15 mouse cellular contexts compared by ENCODE assay signal in genomic region chr11:93828619-93829326, GRCm38 (mm10). TPM values are rescaled to one million over a fixed set of nuclear protein-coding genes. Genes with fewer than 3 reads are reported as not detected.
DNase-seq lines count a peak whose midpoint lies in the region; ATAC-seq and TF ChIP-seq lines count a peak whose summit lies in the region.
"Had no signal": no experiment of that assay in that cellular context is flagged by ENCODE, and none has a peak within 500 bp of the region (broad histone marks: within the 10 kb centered on the region; RNA-seq: fewer than 3 reads in every experiment).

No protein-coding gene starts in this region.

- no peak overlapping the region for H3K4me3 ChIP-seq in hindbrain, embryonic 14.5 days (replicated peaks; ENCODE audit: low read length)
- no peak overlapping the region for H3K4me3 ChIP-seq in midbrain, postnatal 0 days (ENCODE audit: low read depth, low read length)
- H3K4me3 ChIP-seq: gastrocnemius, adult 2 months; heart, adult 2 months; lung, embryonic 15.5 days; myocyte had no signal

- peak; percentile 20 for DNase-seq in Muller cell, postnatal 12 days (ENCODE audit: inconsistent ontology term)
- peak; percentile 70 for DNase-seq in brain, embryonic 14.5 days (ENCODE audit: low read depth)
- DNase-seq in hindbrain, embryonic 14.5 days (ENCODE audit: low spot score): peak; percentile 33
- DNase-seq in midbrain, postnatal 0 days (ENCODE audit: low spot score): peak; percentile 65
- DNase-seq: gastrocnemius, adult 2 months; heart, adult 2 months; kidney, postnatal 10 days; thymus, adult 18-20 months had no signal

- ATAC-seq in hindbrain, embryonic 14.5 days (ENCODE audit: low FRiP score): peak; percentile 67; the same call in 1 of the 2 replicates
- ATAC-seq in midbrain, postnatal 0 days (ENCODE audit: low FRiP score): peak; percentile 47
- no peak for ATAC-seq in granulocyte monocyte progenitor cell, adult 5-6 weeks (replicated peaks; ENCODE audit: poor library complexity, severe bottlenecking)
- no peak for ATAC-seq in CD4-positive, CD25-positive, alpha-beta regulatory T cell, adult 4 months
- ATAC-seq in activated CD4-positive, CD25-positive, alpha-beta regulatory T cell, adult 4 months: no peak
- ATAC-seq: intestine, embryonic 16.5 days had no signal

- H3K27me3 ChIP-seq in hindbrain, embryonic 14.5 days (ENCODE audit: control insufficient read depth, insufficient read depth, low read length): no peaks in the 10 kb centered on the region
- H3K27me3 ChIP-seq in midbrain, postnatal 0 days (ENCODE audit: insufficient read depth, low read length): no peaks in the 10 kb centered on the region
- H3K27me3 ChIP-seq: lung, embryonic 15.5 days had no signal

- peak overlapping the region; percentile 6; the same call in 1 of the 2 replicates for H3K4me2 ChIP-seq in hindbrain, embryonic 14.5 days (replicated peaks)
- no peak overlapping the region; the same call in 1 of the 2 replicates for H3K4me2 ChIP-seq in midbrain, postnatal 0 days (ENCODE audit: low read depth, low read length, poor library complexity, severe bottlenecking)
- H3K4me2 ChIP-seq: liver, embryonic 11.5 days; lung, embryonic 15.5 days had no signal

- 41% methylated on average over 14 of the region's 14 CpGs for WGBS in hindbrain, embryonic 14.5 days
- 36% methylated on average over 14 of the region's 14 CpGs for WGBS in midbrain, postnatal 0 days

- no peak for TF ChIP-seq POLR2A in brain, embryonic 14.5 days (IDR thresholded peaks at IDR 0.05; ENCODE audit: borderline replicate concordance, extremely low read depth, insufficient read depth, insufficient read length, poor library complexity, severe bottlenecking)

- no peaks in the 10 kb centered on the region for H3K36me3 ChIP-seq in hindbrain, embryonic 14.5 days (replicated peaks; ENCODE audit: control insufficient read depth, insufficient read depth)
- no peaks in the 10 kb centered on the region for H3K36me3 ChIP-seq in midbrain, postnatal 0 days (ENCODE audit: insufficient read depth, low read length)
- H3K36me3 ChIP-seq: lung, embryonic 15.5 days had no signal

- no peak overlapping the region for H3K9ac ChIP-seq in hindbrain, embryonic 14.5 days
- H3K9ac ChIP-seq in midbrain, postnatal 0 days (replicated peaks; ENCODE audit: low read length, poor library complexity, severe bottlenecking): no peak overlapping the region
- H3K9ac ChIP-seq: lung, embryonic 15.5 days had no signal

- H3K27ac ChIP-seq in hindbrain, embryonic 14.5 days: peak overlapping the region; percentile 87
- peak overlapping the region; percentile 64 for H3K27ac ChIP-seq in midbrain, postnatal 0 days (ENCODE audit: low read depth, low read length)
- H3K27ac ChIP-seq: gastrocnemius, adult 2 months; heart, adult 2 months; lung, embryonic 15.5 days had no signal

- no peak for TF ChIP-seq CTCF in brain, embryonic 14.5 days (IDR thresholded peaks at IDR 0.05; ENCODE audit: borderline replicate concordance, extremely low read depth, insufficient read depth, insufficient read length)
- TF ChIP-seq CTCF in midbrain, postnatal 0 days (IDR thresholded peaks at IDR 0.05): no peak

- no peaks in the 10 kb centered on the region for H3K9me3 ChIP-seq in hindbrain, embryonic 14.5 days (ENCODE audit: control insufficient read depth, low read length)
- no peaks in the 10 kb centered on the region for H3K9me3 ChIP-seq in midbrain, postnatal 0 days (ENCODE audit: low read length)
- H3K9me3 ChIP-seq: lung, embryonic 15.5 days had no signal

- H3K4me1 ChIP-seq in hindbrain, embryonic 14.5 days (replicated peaks; ENCODE audit: control insufficient read depth, insufficient read depth, low read length): peaks cover 17% of the 10 kb centered on the region
- no peaks in the 10 kb centered on the region for H3K4me1 ChIP-seq in midbrain, postnatal 0 days (ENCODE audit: insufficient read depth, low read length)
- H3K4me1 ChIP-seq: lung, embryonic 15.5 days had no signal

RNA-seq across cellular contexts. Expression of gene Utp18, which starts 56.8 kb away (rescaled TPM):
- polyA plus RNA-seq in brain, embryonic 14.5 days (2012; rRNA removed): 23.8 and 24.1 TPM in 2 replicates
- polyA plus RNA-seq in hindbrain, embryonic 14.5 days (2014; fragmentation: Nextera tagmentation; extraction: Ambion mirVana): 35.4 and 35.7 TPM in 2 replicates
- total RNA-seq in midbrain, postnatal 0 days (2014; rRNA removed): 35.3 and 37.1 TPM in 2 replicates
- 22.3 and 25.9 TPM in 2 replicates for polyA plus RNA-seq in midbrain, postnatal 0 days (2015; fragmentation: Nextera tagmentation; extraction: Ambion mirVana)
- 19.3 and 29.2 TPM in 2 replicates for total RNA-seq in granulocyte monocyte progenitor cell, adult 5-6 weeks (2014; fragmentation: Nextera tagmentation)
- 61.3 and 64.2 TPM in 2 replicates for total RNA-seq in granulocyte monocyte progenitor cell, adult 5-6 weeks (2017)
- polyA plus RNA-seq in CD4-positive, CD25-positive, alpha-beta regulatory T cell, adult 4 months (2017; shearing (Covaris generic)): 10 to 100 TPM; 10.7 to 17.6 TPM
- 10 to 100 TPM; 15.5 to 16.5 TPM for polyA plus RNA-seq in activated CD4-positive, CD25-positive, alpha-beta regulatory T cell, adult 4 months (2017; shearing (Covaris generic))

RNA-seq across cellular contexts. Expression of gene Mbtd1, which starts 56.9 kb away (rescaled TPM):
- 46.0 and 51.4 TPM in 2 replicates for polyA plus RNA-seq in brain, embryonic 14.5 days (2012; rRNA removed)
- 16.9 and 19.5 TPM in 2 replicates for polyA plus RNA-seq in hindbrain, embryonic 14.5 days (2014; fragmentation: Nextera tagmentation; extraction: Ambion mirVana)
- total RNA-seq in midbrain, postnatal 0 days (2014; rRNA removed): 10.5 and 20.1 TPM in 2 replicates
- 8.0 and 11.6 TPM in 2 replicates for polyA plus RNA-seq in midbrain, postnatal 0 days (2015; fragmentation: Nextera tagmentation; extraction: Ambion mirVana)
- 58.1 and 64.8 TPM in 2 replicates for total RNA-seq in granulocyte monocyte progenitor cell, adult 5-6 weeks (2014; fragmentation: Nextera tagmentation)
- total RNA-seq in granulocyte monocyte progenitor cell, adult 5-6 weeks (2017): 27.0 and 46.8 TPM in 2 replicates
- 10 to 100 TPM; 30.9 to 38.9 TPM for polyA plus RNA-seq in CD4-positive, CD25-positive, alpha-beta regulatory T cell, adult 4 months (2017; shearing (Covaris generic))
- polyA plus RNA-seq in activated CD4-positive, CD25-positive, alpha-beta regulatory T cell, adult 4 months (2017; shearing (Covaris generic)): 10 to 100 TPM; 24.9 to 27.0 TPM

Comparison
In these comparisons a context has a peak if more than half of its experiments do, and no peak if none do; other contexts are left out.
1. DNase-seq: peak in every context shown above with its lines; median percentile 70 in brain, embryonic 14.5 days; 65 in midbrain, postnatal 0 days; 33 in hindbrain, embryonic 14.5 days; 20 in Muller cell, postnatal 12 days.
2. ATAC-seq: peak in hindbrain, embryonic 14.5 days (single experiment) and midbrain, postnatal 0 days (single experiment); none in granulocyte monocyte progenitor cell, adult 5-6 weeks (single experiment), CD4-positive, CD25-positive, alpha-beta regulatory T cell, adult 4 months (single experiment) and activated CD4-positive, CD25-positive, alpha-beta regulatory T cell, adult 4 months (single experiment).